Mouse (Mus musculus) spleen, adult 18-20 months (tissue): ENCODE data around the gene Vps37d.

Experiments used
- DNase-seq, 2 experiments: peaks; one replicate each; pipeline ENCODE4 v3.0.0; 2022; ENCODE audit warnings: mixed read lengths in 2 of 2

Gene Vps37d

DNA sequence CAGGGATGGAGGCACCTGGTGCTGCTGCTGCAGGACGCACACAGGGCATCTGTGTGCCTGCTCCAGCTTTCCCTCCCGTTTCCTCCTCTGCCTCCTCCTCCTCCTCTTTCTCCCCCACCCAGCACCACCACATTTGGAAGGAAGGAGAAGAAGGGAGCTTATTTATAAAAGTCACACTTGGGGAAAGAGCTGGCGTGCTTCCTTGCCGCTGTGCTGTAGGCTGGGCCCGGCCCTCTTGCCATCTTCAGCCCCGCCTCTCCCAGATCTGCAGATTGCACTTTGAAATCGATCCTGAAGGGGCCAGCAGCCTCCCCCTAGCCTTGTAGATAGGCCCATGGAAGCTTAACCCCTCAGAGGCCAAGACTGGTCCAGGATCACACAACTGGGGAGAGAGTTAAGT is 52.2 kb downstream of the Vps37d start:
- no peak for DNase-seq

DNA sequence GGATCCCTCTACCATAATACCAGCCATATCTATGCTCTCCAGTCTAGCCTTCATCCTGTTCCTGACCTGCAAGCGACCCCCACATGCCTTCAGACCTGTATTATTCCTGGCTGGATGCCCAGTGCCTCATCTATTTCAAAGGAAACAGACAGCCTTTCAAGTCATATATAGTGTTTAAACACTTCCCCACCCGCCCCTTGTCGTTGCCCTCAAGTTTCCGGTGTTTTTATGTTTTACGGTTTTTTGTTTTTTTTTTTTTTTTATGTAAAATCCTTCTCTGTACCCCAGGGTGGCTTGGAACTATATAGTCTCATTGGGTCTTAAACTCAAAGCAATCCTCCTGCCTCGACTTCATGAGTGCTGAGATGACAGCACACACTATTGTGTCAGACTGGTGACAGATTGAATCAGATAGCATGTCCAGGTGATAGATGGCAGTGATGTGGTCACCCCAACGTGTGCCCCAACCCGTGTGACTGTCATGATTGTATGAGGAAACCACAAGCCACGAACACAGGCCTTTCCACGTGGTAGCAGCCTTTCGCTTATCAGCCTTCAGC is 53.3 kb downstream of the Vps37d start:
- DNase-seq: no peak

DNA sequence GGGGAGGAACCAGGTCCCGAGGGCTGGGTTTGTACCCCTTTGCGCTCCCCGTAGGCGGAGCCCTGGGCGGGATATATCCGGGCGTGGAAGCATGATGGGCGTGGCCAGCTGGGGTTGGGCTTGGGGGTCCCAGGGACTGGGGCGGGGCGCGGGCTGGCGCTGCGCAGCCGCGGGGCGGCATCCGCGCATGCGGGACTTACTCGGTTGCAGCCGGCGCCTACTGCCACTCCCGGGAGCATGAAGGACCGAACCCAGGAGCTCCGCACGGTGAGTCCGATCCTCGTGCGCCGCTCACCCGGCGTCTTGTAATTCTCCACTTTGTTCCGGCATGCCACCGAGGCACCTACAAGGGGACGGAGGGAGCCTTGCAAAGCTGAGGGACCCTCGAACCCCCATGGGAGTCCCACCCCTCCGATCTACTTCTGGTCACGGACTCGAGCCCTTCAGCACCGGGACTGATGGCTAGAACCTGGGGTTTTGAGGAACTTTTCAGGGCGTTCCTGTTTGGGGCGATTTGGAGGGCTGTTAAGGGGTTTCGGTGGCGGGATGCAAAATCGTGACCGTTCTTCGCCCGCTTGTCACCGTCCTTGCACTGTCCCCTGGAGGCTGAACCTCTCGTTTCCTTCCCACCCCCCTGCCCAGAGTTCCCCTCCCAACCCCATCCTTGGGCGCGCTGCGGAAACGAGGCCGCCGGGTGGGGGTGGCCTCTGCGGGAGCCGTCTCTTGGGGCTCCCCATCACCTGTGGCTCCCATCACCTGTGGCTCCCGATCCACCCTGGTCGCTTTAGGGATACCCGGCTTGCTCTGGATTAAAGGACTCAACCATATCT is 54.5 kb downstream of the Vps37d start, which contains the start of gene Stx1a:
Stx1a (plus strand) TSS at position 139 of the 830 bp plus-strand sequence.
- peak; percentile 69 to 74 for DNase-seq
